Mouse (Mus musculus) heart, embryonic 14.5 days (tissue): ENCODE measurements around the gene Gabbr2. TPM values are rescaled to one million over a fixed set of nuclear protein-coding genes. Genes with fewer than 3 reads are reported as not detected.

Source experiments
- ATAC-seq: fragments of 200-750 bp; cut with Nextera tagmentation; 2 replicates; pipeline ENCODE4 v1.8.0; 2017; ENCODE audit warnings: low read depth, moderate TSS enrichment; ENCODE audit not compliant: insufficient number of reproducible peaks, insufficient read depth, low FRiP score
- H3K27ac ChIP-seq, 2 experiments: fragments of 200-500 bp in 1 of 2; fragments of 300-500 bp in 1 of 2; sonication (generic) in 1 of 2; replicated peaks in 1 of 2; 2 replicates each; pipeline ENCODE4 v1.5.1; 2012 to 2014; ENCODE audit warnings: low read depth in 2 of 2, low read length in 2 of 2, control low read depth in 1 of 2, mild to moderate bottlenecking in 1 of 2, mixed read lengths in 1 of 2; ENCODE audit not compliant: control insufficient read depth in 1 of 2, insufficient read depth in 1 of 2
- H3K27me3 ChIP-seq: fragments of 300-500 bp; sonication (generic); 2 replicates; pipeline ENCODE4 v1.6.1; 2014; ENCODE audit warnings: mild to moderate bottlenecking, low read length, control low read depth; ENCODE audit not compliant: control insufficient read depth, insufficient read depth
- H3K36me3 ChIP-seq: fragments of 300-500 bp; sonication (generic); 2 replicates; pipeline ENCODE4 v1.6.1; 2014; ENCODE audit warnings: mild to moderate bottlenecking, control low read depth, low read length, mixed read lengths; ENCODE audit not compliant: control insufficient read depth, insufficient read depth
- H3K4me1 ChIP-seq, 2 experiments: fragments of 200-500 bp in 1 of 2; fragments of 300-500 bp in 1 of 2; sonication (generic) in 1 of 2; 2 replicates each; pipeline ENCODE4 v1.6.1; 2012 to 2014; ENCODE audit warnings: low read length in 2 of 2, control low read depth in 1 of 2, mixed read lengths in 1 of 2; ENCODE audit not compliant: control insufficient read depth in 2 of 2, insufficient read depth in 2 of 2
- H3K4me2 ChIP-seq: fragments of 300-500 bp; sonication (generic); 2 replicates; pipeline ENCODE4 v1.6.1; 2014; ENCODE audit warnings: mild to moderate bottlenecking, low read length
- H3K4me3 ChIP-seq, 2 experiments: fragments of 200-500 bp in 1 of 2; fragments of 300-500 bp in 1 of 2; sonication (generic) in 1 of 2; 2 replicates each; pipeline ENCODE4 v1.5.1; 2012 to 2014; ENCODE audit warnings: low read length in 2 of 2, mild to moderate bottlenecking in 2 of 2, control low read depth in 1 of 2, low read depth in 1 of 2, moderate library complexity in 1 of 2; ENCODE audit not compliant: control insufficient read depth in 1 of 2, insufficient read depth in 1 of 2
- H3K9ac ChIP-seq: fragments of 300-500 bp; sonication (generic); 2 replicates; pipeline ENCODE4 v1.6.1; 2014; ENCODE audit warnings: mild to moderate bottlenecking, low read length
- H3K9me3 ChIP-seq: fragments of 300-500 bp; sonication (generic); 2 replicates; pipeline ENCODE4 v1.6.1; 2016; ENCODE audit warnings: low read length, control low read depth; ENCODE audit not compliant: control insufficient read depth
- WGBS: fragments of 180-500 bp; shearing (Covaris S2); extraction: QIAGEN DNeasy Blood & Tissue Kit; methylation state at CpG from one replicate; pipeline ENCODE4 v1.1.7; 2014; 5-methylcytosine and 5-hydroxymethylcytosine counted together
- polyA plus RNA-seq: library from polyadenylated mRNA; unstranded; fragments of >200 nt; fragmentation: Nextera tagmentation; extraction: Ambion mirVana; gene quantifications from 2 replicates; pipeline ENCODE4 v1.2.1, GENCODE M21; 2014

The Gabbr2 gene
- polyA plus RNA-seq, 1 experiment from 2014 or later, result 0.08 TPM

DNA sequence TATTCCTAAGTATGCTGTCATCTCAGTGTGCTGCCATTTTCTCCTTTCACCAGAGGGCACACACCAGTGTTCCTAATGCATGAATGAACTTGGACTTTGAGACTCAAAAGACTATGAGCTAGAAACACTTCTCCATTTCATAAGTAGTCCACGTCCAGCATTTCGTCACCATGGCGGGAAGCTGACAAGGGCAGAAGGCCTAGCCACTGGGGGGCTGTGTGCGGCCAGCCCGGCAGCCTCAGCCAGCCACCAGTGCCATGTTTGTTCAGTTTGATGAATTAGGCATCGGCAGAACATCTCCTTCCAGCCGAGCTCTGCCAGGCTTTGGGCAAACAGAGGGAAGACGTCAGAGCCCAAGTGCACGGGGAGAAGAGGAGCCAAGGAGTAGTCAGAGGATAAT lies 97.5 kb downstream of the Gabbr2 start:
- ATAC-seq, result no peak
- Histone ChIP-seq H3K9ac (no peak overlapping the region), H3K27ac (no peak overlapping the region), H3K4me2 (no peak overlapping the region), H3K27me3 (no peaks in the 10 kb centered on the region), H3K36me3 (no peaks in the 10 kb centered on the region), H3K4me1 (no peaks in the 10 kb centered on the region), H3K4me3 (no peak overlapping the region), H3K9me3 (no peaks in the 10 kb centered on the region)
- 83% methylated on average over 9 of the region's 9 CpGs for WGBS

GRCm38 (mm10) chr4:46889175-46889574 lies 102.5 kb downstream of the Gabbr2 start:
- Histone ChIP-seq H3K27ac (no peak overlapping the region), H3K9ac (no peak overlapping the region), H3K4me2 (no peak overlapping the region), H3K36me3 (no peaks in the 10 kb centered on the region), H3K9me3 (no peaks in the 10 kb centered on the region), H3K27me3 (no peaks in the 10 kb centered on the region), H3K4me3 (no peak overlapping the region), H3K4me1 (peaks cover 3% of the 10 kb centered on the region in 2 experiments; a peak in 3 of 4 replicates)
- no peak for ATAC-seq
- WGBS, result 73% methylated on average over 10 of the region's 10 CpGs

GRCm38 (mm10) chr4:46885627-46886383 lies 105.9 kb downstream of the Gabbr2 start:
- no peak for ATAC-seq
- WGBS, result 90% methylated on average over 20 of the region's 20 CpGs

DNA sequence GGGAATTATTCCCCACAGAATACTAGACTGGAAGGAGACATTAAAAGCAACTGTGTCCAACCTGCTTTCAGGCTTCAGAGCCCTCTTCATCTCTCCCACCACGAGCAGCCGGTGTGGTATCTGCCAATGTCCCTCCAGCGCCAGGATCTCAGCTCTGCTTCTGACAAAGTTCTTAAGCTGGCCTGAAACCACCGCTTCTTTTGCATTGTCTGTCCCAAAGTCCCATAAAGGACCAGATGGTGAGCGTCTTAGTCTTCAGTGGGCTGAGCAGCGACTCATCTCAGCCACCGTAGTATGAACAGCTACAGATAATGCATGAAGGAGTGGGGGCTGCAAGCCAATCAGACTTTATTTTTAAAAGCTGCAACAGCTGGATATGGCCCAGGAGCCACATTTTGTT lies 107.5 kb downstream of the Gabbr2 start:
- peaks cover 4% of the 10 kb centered on the region; the same call in 1 of the 2 replicates for H3K27me3 ChIP-seq
- no peak overlapping the region for H3K4me2 ChIP-seq
- H3K36me3 ChIP-seq, result no peaks in the 10 kb centered on the region
- no peak overlapping the region; a peak in 1 of 4 replicates for H3K27ac ChIP-seq
- no peak overlapping the region for H3K9ac ChIP-seq
- 58% methylated on average over 7 of the region's 7 CpGs for WGBS
- peaks cover 14 to 15% of the 10 kb centered on the region in 2 experiments for H3K4me1 ChIP-seq
- no peaks in the 10 kb centered on the region for H3K9me3 ChIP-seq
- no peak for ATAC-seq
- no peak overlapping the region for H3K4me3 ChIP-seq

More at GRCm38 (mm10) chr4:46885627-46886383, 105.9 kb downstream of the Gabbr2 start:
- H3K9ac ChIP-seq, result no peak overlapping the region
- no peaks in the 10 kb centered on the region for H3K27me3 ChIP-seq
- no peak overlapping the region for H3K4me2 ChIP-seq
- peaks cover 14 to 15% of the 10 kb centered on the region in 2 experiments for H3K4me1 ChIP-seq
- H3K4me3 ChIP-seq, result no peak overlapping the region
- H3K36me3 ChIP-seq, result no peaks in the 10 kb centered on the region
- no peak overlapping the region for H3K27ac ChIP-seq
- no peaks in the 10 kb centered on the region for H3K9me3 ChIP-seq

DNA sequence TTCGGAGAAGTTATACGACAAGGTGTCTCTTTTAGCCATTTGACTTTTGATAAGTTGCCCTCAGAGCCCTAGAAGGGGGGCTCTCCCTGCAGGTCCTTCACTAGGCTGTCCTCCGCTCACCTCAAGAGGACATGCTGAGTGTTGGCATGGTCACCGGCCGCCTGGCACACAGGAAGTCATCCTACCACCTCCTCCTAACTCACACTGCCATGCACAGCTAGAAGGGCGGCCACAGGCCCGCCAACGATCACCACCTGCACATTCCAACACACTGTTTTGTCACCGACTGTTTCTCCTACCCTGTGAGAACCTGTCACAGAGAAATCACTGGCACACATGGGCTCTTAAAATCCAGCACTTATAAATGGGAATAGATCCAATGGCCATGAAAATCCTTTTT lies 108.1 kb downstream of the Gabbr2 start:
- WGBS, result 48% methylated on average over 9 of the region's 9 CpGs
- no peak overlapping the region for H3K27ac ChIP-seq
- H3K9ac ChIP-seq, result no peak overlapping the region
- peaks cover 14 to 15% of the 10 kb centered on the region in 2 experiments for H3K4me1 ChIP-seq
- H3K36me3 ChIP-seq, result no peaks in the 10 kb centered on the region
- H3K4me2 ChIP-seq, result no peak overlapping the region
- no peak overlapping the region for H3K4me3 ChIP-seq
- ATAC-seq, result peak; percentile 31; the same call in 1 of the 2 replicates
- no peaks in the 10 kb centered on the region for H3K9me3 ChIP-seq
- H3K27me3 ChIP-seq, result peaks cover 4% of the 10 kb centered on the region; the same call in 1 of the 2 replicates

- Histone ChIP-seq H3K9me3 (no peaks in the 10 kb centered on the region), H3K9ac (no peak overlapping the region), H3K4me1 (peaks cover 14 to 15% of the 10 kb centered on the region in 2 experiments), H3K4me2 (no peak overlapping the region), H3K36me3 (no peaks in the 10 kb centered on the region), H3K27me3 (peaks cover 4% of the 10 kb centered on the region; the same call in 1 of the 2 replicates), H3K4me3 (no peak overlapping the region), H3K27ac (no peak overlapping the region)
- 29% methylated on average over 10 of the region's 10 CpGs for WGBS
- ATAC-seq, result no peak
Observed at GRCm38 (mm10) chr4:46883047-46883446, 108.6 kb downstream of the Gabbr2 start.

DNA sequence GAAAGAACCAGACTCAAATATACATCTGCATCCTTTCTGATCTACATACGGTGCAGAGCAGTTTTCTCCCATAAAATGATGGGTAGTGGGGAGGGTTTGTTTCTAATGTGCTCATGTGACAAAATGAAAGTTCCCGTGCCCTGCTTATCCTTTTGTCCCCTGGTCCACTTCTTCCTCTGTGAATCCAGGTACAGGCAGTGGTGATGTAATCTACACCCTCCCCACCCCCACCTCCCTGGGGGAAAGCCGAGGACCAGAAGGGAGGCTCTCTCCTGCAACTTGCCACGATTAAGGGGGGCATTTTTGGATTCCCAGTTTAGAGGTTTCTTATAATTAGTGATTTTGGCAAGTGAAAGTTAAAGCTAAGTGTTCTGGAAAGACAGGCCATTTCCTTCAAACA lies 110.4 kb downstream of the Gabbr2 start:
- Histone ChIP-seq H3K36me3 (no peaks in the 10 kb centered on the region), H3K9me3 (no peaks in the 10 kb centered on the region), H3K4me2 (no peak overlapping the region), H3K4me1 (peaks cover 14 to 15% of the 10 kb centered on the region in 2 experiments), H3K9ac (no peak overlapping the region), H3K27me3 (peaks cover 9% of the 10 kb centered on the region; the same call in 1 of the 2 replicates), H3K27ac (no peak overlapping the region), H3K4me3 (no peak overlapping the region)
- no peak for ATAC-seq
- 43% methylated on average over 4 of the region's 4 CpGs for WGBS
